Mouse (Mus musculus) thymus, postnatal 0 days (tissue): ENCODE data around the gene Sox9. TPM values are rescaled to one million over a fixed set of nuclear protein-coding genes. Genes with fewer than 3 reads are reported as not detected.

Source experiments
- DNase-seq: peaks from one replicate; pipeline ENCODE4 v3.0.0-alpha.2; 2015; ENCODE audit warnings: low spot score
- polyA plus RNA-seq: library from polyadenylated mRNA; unstranded; fragments of >200 nt; fragmentation: Nextera tagmentation; extraction: Ambion mirVana; gene quantifications from 2 replicates; pipeline ENCODE4 v1.2.1, GENCODE M21; 2015

The Sox9 gene
- 6.0 and 7.2 TPM in 2 replicates for polyA plus RNA-seq

DNA sequence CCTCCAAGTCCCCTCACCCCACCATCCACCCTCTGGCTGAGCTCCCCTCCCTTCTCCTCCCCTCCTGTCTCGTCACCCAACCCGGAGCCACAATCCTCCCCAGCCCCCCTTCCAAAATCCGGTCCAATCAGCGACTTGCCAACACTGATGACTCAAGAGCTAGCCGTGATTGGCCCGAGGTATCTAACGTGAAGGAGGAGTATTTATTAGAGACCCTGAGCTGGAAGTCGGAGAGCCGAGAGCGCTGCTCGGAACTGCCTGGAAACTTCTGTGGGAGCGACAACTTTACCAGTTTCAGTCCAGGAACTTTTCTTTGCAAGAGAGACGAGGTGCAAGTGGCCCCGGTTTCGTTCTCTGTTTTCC is at the start of gene Sox9:
Sox9 (plus strand) TSS at position 231 of the 363 bp plus-strand sequence.
- DNase-seq, result no peak

DNA sequence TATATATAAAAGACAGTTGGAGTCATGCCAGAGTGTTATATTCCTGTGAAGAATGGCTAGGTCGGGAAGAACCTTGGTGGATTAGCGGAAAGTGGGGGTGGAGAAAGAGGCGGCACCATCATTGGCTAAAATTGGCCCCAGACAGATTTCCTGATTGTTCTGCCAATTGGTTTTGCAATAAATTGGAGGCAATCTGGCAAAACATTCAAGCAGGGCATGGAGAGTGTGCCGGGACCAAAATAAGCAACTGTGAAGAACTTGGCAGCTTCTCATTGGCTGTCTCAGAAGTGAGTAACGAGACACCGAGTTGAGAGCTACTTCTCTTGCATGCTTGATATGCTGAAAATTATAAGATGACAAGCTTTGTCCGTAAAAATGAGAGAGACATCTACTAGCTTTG is 49.6 kb upstream of the Sox9 start:
- no peak for DNase-seq

DNA sequence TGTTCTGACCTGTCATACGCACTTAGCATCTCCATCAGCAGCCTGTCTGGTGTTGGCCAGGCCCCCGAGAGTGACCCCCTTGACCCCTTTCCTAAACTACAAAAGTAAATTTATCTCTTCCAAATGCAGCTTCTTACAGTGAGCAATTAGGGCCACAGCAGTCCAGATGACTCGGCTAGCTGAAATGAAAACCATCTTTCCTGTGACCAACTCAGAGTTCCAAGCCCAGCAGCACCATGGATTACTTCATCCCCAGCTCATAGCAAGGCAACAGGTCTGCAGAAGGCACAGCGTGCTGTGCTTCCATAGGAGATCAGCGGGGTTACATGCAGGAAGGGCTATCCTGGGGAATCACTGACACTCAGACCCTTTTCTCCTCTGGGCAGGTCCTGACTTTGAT is 45.0 kb upstream of the Sox9 start:
- no peak for DNase-seq

DNA sequence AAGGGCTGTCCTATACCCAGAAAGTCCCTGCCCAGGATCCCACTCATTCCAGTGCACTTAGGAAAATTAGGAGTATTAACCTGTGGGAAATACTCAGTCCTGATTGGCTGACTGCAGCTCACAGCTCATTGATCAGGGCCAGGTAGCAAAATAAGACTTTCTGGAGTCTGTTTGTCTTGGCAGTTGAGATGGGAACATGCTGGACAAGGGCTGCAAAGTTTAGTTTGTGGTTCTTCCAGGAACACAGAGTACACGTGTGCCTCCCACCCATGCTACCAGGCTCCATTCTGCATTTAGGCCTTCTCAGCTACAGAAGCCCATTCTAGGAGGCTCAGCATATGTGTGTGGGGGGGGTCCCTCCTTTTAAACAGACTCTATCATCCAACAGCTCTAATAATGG is 42.3 kb upstream of the Sox9 start:
- no peak for DNase-seq

DNA sequence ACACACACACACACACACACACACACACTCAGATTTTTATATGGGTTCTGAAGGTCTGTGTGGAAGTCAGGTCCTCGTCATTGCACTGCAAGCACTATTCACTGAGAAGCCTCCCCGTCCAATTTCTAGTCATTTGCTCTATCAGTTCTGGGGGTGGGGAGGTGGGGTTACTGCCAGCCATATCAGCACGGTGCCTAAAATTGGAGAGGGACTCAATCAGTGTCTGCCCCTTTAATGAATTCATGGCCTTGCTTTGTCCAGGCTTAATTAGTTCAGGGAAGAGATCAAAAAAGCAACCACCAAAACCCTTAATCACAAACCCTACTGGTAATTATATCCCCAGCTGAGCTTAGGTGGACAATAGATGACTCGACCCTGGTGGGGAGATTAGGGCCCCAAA is 25.5 kb upstream of the Sox9 start:
- no peak for DNase-seq

DNA sequence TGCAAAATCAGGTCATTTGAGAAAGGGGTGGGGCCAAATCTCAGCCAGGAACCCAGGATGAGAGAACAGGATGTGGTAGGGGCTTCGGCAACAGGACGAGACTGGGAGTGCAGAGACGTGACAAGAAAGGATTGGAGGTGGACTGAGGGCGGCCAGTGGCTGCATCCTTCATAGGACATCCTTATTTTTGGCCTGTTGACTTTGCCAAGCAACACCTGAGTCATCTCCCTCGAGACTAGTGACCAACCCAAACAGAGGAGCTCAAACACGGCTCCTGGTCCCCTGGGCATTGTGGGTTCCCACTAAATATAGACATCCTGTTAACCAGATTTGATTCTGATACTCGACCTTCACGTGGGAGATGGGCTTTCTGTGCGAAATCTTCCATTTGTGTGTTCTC is 24.0 kb upstream of the Sox9 start:
- no peak for DNase-seq

DNA sequence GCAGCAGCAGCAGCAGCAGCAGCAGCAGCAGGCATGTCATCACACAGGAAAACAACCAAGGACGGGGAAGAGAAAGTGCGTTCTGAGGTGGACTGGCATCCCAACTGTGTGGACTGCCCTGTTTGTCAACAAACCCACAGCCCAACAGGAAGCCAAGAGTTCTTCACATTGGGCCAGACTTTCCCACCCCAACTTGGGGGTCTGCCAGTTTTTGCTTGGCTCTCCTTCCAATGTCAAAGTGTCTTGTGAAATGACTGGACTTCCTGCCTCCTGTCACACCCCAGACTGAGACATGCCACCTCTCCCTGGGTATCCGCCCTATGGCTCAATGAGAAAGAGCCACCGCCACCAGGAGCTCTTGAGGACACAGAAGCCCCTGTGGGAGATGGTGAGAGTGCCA is 15.1 kb upstream of the Sox9 start:
- no peak for DNase-seq

DNA sequence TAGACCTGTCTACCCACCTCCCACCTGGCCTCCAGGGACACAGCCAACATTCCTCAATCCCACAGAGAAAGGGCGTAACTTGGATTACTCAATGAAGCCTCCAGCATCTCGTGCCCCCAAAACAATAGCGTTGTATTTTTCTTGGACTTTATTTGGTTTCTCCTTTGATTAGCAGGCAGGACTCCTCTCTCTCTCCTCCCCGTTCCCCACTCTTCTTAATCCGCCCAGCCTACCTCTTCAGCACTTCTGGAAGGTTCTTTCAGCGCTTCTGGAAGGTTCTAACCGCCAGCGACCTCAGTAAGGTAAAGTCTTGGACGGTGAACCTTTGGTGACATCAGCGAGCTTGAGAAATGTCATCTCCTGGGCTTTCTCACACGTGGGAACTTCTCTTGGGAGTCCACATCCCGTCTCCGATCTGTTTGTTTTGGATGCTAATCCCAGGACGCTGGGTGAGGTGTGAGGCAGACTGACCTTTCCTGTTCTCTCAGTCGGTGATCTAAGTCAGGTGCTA is 14.4 kb upstream of the Sox9 start:
- DNase-seq, result no peak

DNA sequence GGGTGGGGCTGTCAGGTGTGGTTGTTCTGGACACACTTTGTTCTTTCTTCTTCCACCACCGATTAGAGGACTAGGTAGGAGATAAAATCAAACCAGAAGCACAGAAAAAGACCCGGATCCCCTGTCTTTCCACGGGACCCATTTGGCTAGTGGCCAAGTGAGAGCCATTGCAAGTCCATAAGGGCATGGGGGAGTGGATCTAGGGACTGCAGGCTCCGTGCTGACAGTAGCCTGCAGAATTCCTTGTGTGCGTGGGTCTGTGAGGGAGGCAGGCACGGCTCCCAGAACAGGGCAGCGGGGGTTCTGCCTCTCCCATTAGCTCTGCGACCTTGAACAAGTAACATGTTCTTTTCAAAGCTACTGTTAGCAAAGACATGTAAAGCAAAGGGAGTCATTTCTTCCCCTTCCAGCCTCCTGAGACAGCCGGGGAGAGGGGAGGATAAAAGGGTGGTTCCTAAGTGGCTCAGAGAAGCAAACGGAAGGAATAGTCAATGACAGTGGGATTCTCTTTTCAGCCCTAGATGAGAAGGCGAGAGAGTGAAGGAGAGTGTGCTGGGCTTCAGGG is 9.2 kb upstream of the Sox9 start:
- no peak for DNase-seq

DNA sequence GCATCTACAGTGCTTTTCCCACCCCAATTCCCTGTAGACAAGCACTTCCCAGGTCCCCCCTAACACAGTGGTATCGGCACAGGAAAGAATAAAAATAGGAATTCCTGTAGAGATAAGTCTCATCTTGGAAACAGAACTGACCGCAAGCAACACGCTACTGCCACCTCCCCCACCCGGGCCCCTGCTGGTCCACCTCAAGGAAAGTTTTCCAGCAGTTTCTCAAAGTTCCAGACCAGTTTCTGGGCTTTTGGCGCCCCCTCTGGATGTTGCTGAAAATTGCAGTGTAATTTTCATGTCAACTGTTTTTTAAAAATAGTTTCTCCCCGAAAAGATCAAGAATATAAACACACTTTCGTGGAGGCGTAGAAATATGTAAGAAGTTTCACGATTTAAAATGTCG is 2.3 kb upstream of the Sox9 start:
- DNase-seq, result no peak

DNA sequence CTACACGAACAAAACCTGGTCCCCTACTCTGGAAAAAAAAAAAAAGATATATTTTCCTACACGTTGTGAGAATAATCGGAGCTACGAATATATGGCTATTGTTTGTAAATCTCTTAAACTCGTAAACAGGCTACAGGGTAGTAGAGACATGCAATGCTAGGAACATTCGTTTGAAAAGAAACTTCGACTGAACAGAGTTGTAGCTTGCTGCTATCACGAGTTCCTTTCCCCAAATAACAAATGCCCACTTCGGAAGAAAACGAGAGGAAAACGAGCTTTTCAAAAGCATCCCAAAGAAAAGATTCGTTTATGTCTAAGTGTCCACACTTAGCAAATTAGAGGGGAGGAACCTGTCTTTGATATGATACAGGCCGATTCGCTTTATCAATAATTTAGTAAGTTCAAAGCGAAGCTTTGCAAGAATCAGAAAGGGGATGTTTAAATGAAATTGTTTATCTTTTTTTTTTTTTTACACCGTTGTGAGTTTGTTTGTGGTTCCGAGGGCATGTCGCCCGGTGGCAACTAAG is 1.6 kb upstream of the Sox9 start:
- DNase-seq, result no peak

DNA sequence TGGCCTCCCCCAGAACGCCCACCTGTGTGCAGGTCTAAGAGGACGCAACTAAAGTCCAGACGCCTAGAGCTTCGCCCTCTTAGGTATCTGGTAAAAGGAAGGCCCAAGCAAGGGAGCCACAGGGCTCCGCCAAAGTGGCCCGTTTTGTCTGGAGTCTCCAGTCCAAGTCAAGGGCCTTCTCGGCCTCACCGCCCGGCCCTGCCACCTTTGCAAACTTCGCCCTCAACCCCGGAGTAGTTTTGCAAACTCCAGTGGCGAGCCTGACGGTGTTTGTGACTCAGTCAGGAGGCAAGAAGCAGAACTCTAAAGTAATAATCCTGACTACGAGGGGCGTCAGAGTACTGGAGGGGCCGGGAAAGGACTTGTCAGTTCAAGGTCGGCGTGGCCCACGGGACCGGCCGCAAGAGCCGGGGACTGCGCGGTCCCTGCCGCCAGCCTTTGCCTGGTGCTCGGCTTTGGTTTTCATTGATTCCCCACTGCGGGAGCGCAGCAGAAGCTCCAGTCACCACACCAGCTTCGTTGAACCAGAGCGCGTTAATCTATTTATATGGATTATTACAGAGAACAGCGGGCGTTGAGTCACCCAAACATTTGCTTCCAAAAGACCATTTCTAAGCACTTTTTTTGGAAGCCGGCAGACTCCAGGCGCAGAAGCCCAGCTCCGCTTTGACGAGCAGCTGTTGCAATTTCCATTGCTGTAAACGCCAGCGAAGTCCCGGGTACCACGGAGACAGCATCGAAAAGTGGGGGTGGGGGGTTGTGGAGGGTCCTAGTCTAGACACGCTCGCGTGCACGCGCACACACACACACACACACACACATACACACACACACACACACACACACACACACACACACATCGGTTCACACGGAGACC is 751 bp upstream of the Sox9 start:
- DNase-seq, result no peak

DNA sequence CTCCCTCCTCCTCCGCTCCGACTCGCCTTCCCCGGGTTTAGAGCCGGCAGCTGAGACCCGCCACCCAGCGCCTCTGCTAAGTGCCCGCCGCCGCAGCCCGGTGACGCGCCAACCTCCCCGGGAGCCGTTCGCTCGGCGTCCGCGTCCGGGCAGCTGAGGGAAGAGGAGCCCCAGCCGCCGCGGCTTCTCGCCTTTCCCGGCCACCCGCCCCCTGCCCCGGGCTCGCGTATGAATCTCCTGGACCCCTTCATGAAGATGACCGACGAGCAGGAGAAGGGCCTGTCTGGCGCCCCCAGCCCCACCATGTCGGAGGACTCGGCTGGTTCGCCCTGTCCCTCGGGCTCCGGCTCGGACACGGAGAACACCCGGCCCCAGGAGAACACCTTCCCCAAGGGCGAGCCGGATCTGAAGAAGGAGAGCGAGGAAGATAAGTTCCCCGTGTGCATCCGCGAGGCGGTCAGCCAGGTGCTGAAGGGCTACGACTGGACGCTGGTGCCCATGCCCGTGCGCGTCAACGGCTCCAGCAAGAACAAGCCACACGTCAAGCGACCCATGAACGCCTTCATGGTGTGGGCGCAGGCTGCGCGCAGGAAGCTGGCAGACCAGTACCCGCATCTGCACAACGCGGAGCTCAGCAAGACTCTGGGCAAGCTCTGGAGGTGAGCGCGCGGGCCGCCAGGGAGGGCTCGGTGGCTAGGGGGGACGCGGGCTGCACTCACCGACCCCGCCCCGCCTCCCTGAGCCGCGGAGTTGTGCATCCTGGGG is 515 bp downstream of the Sox9 start:
- DNase-seq, result no peak

DNA sequence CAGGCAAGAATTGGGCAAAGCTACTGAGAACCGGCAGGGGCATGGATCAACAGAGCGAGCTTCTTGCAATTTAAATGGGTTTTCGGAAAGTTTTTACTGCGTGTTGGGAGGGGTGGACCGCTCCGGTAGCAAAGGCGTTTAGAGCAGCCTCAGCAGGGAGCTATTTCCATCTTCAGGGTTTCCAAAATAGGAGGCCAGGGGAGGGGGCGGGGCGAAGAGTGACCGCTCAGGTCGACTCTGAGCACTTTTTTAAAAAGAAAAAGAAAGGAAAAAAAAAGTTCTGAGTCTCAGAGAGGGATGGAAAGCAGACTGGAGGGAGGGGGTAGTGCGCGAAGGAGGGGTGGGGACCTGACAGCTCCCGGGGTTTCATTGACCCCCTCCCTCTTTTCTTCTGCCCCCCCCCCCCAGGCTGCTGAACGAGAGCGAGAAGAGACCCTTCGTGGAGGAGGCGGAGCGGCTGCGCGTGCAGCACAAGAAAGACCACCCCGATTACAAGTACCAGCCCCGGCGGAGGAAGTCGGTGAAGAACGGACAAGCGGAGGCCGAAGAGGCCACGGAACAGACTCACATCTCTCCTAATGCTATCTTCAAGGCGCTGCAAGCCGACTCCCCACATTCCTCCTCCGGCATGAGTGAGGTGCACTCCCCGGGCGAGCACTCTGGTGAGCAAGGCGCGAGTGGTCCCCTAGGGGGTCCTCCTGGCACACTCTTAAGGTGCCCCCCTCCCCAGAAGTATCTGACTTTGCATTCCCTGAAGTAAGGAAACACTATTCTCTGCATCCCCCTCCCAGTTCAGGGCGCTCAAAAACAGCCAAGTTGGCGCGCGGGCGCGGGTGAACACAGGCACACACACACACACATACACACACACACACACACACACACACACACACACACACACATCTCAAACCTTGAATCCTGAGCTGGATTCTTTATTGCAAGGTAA is 1.6 kb downstream of the Sox9 start:
- DNase-seq, result no peak

DNA sequence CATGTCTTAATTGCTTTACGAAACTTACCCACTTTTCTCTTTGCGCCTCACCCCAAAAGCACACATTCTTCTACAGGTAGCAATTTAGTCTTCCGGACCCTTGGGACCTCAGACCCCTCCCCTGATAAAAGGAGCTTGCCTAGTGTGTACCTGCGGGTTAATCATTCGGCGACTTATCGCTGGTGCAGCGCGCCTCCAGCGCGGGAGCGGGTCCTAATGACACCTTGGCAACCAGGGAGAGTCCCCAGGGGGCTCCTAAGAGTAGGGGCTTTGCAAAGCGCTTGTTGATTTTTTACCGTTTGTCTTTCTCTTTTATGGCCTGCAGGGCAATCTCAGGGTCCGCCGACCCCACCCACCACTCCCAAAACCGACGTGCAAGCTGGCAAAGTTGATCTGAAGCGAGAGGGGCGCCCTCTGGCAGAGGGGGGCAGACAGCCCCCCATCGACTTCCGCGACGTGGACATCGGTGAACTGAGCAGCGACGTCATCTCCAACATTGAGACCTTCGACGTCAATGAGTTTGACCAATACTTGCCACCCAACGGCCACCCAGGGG is 2.4 kb downstream of the Sox9 start:
- no peak for DNase-seq

DNA sequence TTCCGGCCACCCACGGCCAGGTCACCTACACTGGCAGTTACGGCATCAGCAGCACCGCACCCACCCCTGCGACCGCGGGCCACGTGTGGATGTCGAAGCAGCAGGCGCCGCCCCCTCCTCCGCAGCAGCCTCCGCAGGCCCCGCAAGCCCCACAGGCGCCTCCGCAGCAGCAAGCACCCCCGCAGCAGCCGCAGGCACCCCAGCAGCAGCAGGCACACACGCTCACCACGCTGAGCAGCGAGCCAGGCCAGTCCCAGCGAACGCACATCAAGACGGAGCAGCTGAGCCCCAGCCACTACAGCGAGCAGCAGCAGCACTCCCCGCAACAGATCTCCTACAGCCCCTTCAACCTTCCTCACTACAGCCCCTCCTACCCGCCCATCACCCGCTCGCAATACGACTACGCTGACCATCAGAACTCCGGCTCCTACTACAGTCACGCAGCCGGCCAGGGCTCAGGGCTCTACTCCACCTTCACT is 2.9 kb downstream of the Sox9 start:
- no peak for DNase-seq

DNA sequence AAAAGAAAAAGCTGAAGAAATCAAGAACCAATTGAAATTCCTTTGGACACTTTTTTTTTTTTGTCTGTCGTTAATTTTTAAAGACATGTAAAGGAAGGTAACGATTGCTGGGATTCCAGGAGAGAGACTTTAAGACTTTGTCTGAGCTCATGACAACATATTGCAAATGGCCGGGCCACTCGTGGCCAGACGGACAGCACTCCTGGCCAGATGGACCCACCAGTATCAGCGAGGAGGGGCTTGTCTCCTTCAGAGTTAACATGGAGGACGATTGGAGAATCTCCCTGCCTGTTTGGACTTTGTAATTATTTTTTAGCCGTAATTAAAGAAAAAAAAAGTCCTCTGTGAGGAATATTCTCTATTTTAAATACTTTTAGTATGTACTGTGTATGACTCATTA is 3.6 kb downstream of the Sox9 start:
- no peak for DNase-seq

DNA sequence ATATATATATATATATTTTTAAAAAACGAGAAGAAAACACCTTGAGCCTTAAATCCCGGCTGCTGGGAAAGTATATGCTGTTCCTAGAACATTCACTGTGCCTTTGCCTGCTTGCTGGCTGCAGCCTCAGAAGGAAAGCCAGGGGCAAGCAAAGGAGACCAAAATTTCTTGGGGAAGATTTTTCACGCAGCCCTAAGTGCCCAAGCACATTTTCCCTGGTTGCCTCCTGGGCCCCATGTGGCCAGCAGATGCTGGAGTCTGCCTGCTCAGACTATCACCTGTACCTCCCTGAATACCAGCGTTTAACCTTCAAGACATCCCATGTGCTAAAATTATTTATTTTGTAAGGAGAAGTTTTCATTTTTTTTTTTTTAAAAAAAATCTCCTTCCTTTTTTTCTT is 4.4 kb downstream of the Sox9 start:
- DNase-seq, result no peak

DNA sequence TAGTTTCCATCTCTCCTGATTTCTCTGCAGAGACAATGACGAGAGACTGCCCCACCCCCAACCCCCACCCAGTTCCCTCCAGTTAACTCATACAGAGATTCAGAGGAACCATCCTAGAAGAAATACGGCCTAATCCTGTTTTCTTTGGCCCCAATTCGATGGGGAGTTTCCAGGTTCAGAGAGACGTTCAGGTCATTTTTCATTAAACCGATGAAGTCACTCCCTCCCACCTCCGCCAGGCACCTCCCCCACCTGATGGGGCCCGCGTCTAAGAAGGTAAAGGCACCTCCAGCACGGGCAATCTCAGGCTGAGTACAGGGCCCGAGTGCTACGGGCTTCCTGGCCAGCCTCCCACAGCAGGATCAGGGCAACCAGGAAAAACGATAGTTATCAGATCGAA is 6.3 kb downstream of the Sox9 start:
- no peak for DNase-seq

DNA sequence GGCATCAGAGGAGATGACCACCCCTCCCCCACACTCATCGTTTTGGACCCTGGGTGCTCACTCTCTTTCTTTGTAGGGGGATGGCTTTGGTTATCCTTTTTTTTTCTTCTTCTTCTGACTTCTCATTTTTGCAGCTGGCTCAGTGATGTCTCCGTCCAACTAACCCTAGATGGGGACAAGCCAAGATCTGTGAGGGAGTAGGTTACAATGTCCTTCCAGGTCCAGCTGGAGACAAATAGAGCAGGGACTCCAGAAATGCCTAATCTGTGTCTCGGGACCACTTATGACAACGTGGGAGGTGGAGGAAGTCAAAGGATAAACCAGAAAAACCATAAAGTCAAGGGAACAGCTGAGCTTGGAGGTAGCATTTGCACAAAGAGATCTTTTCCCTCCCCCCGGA is 14.4 kb downstream of the Sox9 start:
- DNase-seq, result no peak
